Mouse (Mus musculus): Measurements from ENCODE around the gene Apba3. TPM values are rescaled to one million over a fixed set of nuclear protein-coding genes. Genes with fewer than 3 reads are reported as not detected.
"Not testable (repeated sequence)": the region's sequence is repeated elsewhere in the genome, so short reads cannot be mapped to it uniquely, and the experiment has no call there.

Gene Apba3
- 61.6 and 66.9 TPM in 2 replicates for polyA plus RNA-seq (2015; fragmentation: Nextera tagmentation; extraction: Ambion mirVana)

- WGBS = under 1% methylated on average over 48 of the region's 48 CpGs
- no peaks in the 10 kb centered on the region; the same call in 1 of the 2 replicates for H3K36me3 ChIP-seq (ENCODE audit: control insufficient read depth, insufficient read depth, low read length)
These were observed at the start of gene Apba3, which contains the start of gene Mrpl54 for GRCm38 (mm10) chr10:81266211-81267105. Gene Apba3, plus strand, starts transcription at chr10:81266960. Gene Mrpl54, minus strand, starts transcription at chr10:81266934.

GRCm38 (mm10) chr10:81217267-81217666 is 49.5 kb upstream of the Apba3 start:
- WGBS = 5% methylated on average over 1 of the region's 1 CpGs
- H3K4me3 ChIP-seq (replicated peaks; ENCODE audit: low read length) = not testable (repeated sequence)

More at GRCm38 (mm10) chr10:81266211-81267105, at the start of gene Apba3, which contains the start of gene Mrpl54:
- H3K4me2 ChIP-seq (ENCODE audit: low read depth, low read length) = peak within 1 kb of the TSS; percentile 90
- H3K9ac ChIP-seq (ENCODE audit: low read length) = peak within 1 kb of the TSS; percentile 96
- ATAC-seq (ENCODE audit: insufficient read depth, low FRiP score) = peak; percentile 95
- peaks cover 20% of the 10 kb centered on the region for H3K4me1 ChIP-seq (ENCODE audit: control insufficient read depth, insufficient read depth, low read length)
- H3K27ac ChIP-seq (ENCODE audit: low read length) = peak within 1 kb of the TSS; percentile 92
- H3K4me3 ChIP-seq (replicated peaks; ENCODE audit: low read length) = peak within 1 kb of the TSS; percentile 89
- no peaks in the 10 kb centered on the region for H3K9me3 ChIP-seq (replicated peaks; ENCODE audit: control insufficient read depth, low read length)
- no peaks in the 10 kb centered on the region for H3K27me3 ChIP-seq (ENCODE audit: control insufficient read depth, insufficient read depth, low read length)

GRCm38 (mm10) chr10:81217964-81218363 is 48.8 kb upstream of the Apba3 start:
- 34% methylated on average over 7 of the region's 7 CpGs for whole genome bisulfite sequencing
- no peaks in the 10 kb centered on the region for H3K9me3 ChIP-seq (replicated peaks; ENCODE audit: control insufficient read depth, low read length)
- no peaks in the 10 kb centered on the region for H3K27me3 ChIP-seq (ENCODE audit: control insufficient read depth, insufficient read depth, low read length)
- no peak overlapping the region for H3K27ac ChIP-seq (ENCODE audit: low read length)
- peak; percentile 56; the same call in 1 of the 2 replicates for ATAC-seq (ENCODE audit: insufficient read depth, low FRiP score)
- H3K9ac ChIP-seq (ENCODE audit: low read length) = no peak overlapping the region
- H3K4me2 ChIP-seq (ENCODE audit: low read depth, low read length) = no peak overlapping the region
- H3K36me3 ChIP-seq (ENCODE audit: control insufficient read depth, insufficient read depth, low read length) = no peaks in the 10 kb centered on the region
- no peak overlapping the region for H3K4me3 ChIP-seq (replicated peaks; ENCODE audit: low read length)
- no peaks in the 10 kb centered on the region for H3K4me1 ChIP-seq (ENCODE audit: control insufficient read depth, insufficient read depth, low read length)

More at GRCm38 (mm10) chr10:81217267-81217666, 49.5 kb upstream of the Apba3 start:
- not testable (repeated sequence) for H3K9ac ChIP-seq (ENCODE audit: low read length); H3K9me3 ChIP-seq (replicated peaks; ENCODE audit: control insufficient read depth, low read length); H3K27me3 ChIP-seq (ENCODE audit: control insufficient read depth, insufficient read depth, low read length); H3K4me1 ChIP-seq (ENCODE audit: control insufficient read depth, insufficient read depth, low read length); H3K27ac ChIP-seq (ENCODE audit: low read length); ATAC-seq (ENCODE audit: insufficient read depth, low FRiP score); H3K36me3 ChIP-seq (ENCODE audit: control insufficient read depth, insufficient read depth, low read length); H3K4me2 ChIP-seq (ENCODE audit: low read depth, low read length)

- no peak overlapping the region for H3K9ac ChIP-seq (ENCODE audit: low read length)
These were observed 45.3 kb upstream of the Apba3 start for GRCm38 (mm10) chr10:81221402-81222015.

GRCm38 (mm10) chr10:81223731-81224130 is 43.0 kb upstream of the Apba3 start:
- not testable (repeated sequence) for H3K27me3 ChIP-seq (ENCODE audit: control insufficient read depth, insufficient read depth, low read length)

More at GRCm38 (mm10) chr10:81221402-81222015, 45.3 kb upstream of the Apba3 start:
- Histone ChIP-seq H3K27me3 (ENCODE audit: control insufficient read depth, insufficient read depth, low read length) (no peaks in the 10 kb centered on the region), H3K4me2 (ENCODE audit: low read depth, low read length) (no peak overlapping the region), H3K9me3 (replicated peaks; ENCODE audit: control insufficient read depth, low read length) (no peaks in the 10 kb centered on the region), H3K4me1 (ENCODE audit: control insufficient read depth, insufficient read depth, low read length) (no peaks in the 10 kb centered on the region), H3K4me3 (replicated peaks; ENCODE audit: low read length) (no peak overlapping the region), H3K36me3 (ENCODE audit: control insufficient read depth, insufficient read depth, low read length) (no peaks in the 10 kb centered on the region), H3K27ac (ENCODE audit: low read length) (peak overlapping the region; percentile 46; the same call in 1 of the 2 replicates)
- 76% methylated on average over 5 of the region's 5 CpGs for WGBS
- peak; percentile 74; the same call in 1 of the 2 replicates for ATAC-seq (ENCODE audit: insufficient read depth, low FRiP score)

GRCm38 (mm10) chr10:81229735-81230437 is 36.9 kb upstream of the Apba3 start:
- H3K4me3 ChIP-seq (replicated peaks; ENCODE audit: low read length) = 0 out of 2 replicates have a peak overlapping the region, but pooled peaks have one; percentile 18
- WGBS = 15% methylated on average over 20 of the region's 20 CpGs
- H3K36me3 ChIP-seq (ENCODE audit: control insufficient read depth, insufficient read depth, low read length) = no peaks in the 10 kb centered on the region
- H3K27ac ChIP-seq (ENCODE audit: low read length) = no peak overlapping the region
- no peak overlapping the region for H3K4me2 ChIP-seq (ENCODE audit: low read depth, low read length)
- peaks cover 22% of the 10 kb centered on the region for H3K27me3 ChIP-seq (ENCODE audit: control insufficient read depth, insufficient read depth, low read length)
- H3K9ac ChIP-seq (ENCODE audit: low read length) = peak overlapping the region; percentile 14; the same call in 1 of the 2 replicates
- ATAC-seq (ENCODE audit: insufficient read depth, low FRiP score) = no peak
- 0 out of 2 replicates have a peak, but pooled peaks cover 7% of the 10 kb centered on the region for H3K4me1 ChIP-seq (ENCODE audit: control insufficient read depth, insufficient read depth, low read length)
- H3K9me3 ChIP-seq (replicated peaks; ENCODE audit: control insufficient read depth, low read length) = no peaks in the 10 kb centered on the region

More at GRCm38 (mm10) chr10:81223731-81224130, 43.0 kb upstream of the Apba3 start:
- ATAC-seq (ENCODE audit: insufficient read depth, low FRiP score); H3K9ac ChIP-seq (ENCODE audit: low read length); H3K4me1 ChIP-seq (ENCODE audit: control insufficient read depth, insufficient read depth, low read length); H3K36me3 ChIP-seq (ENCODE audit: control insufficient read depth, insufficient read depth, low read length); H3K4me2 ChIP-seq (ENCODE audit: low read depth, low read length); H3K27ac ChIP-seq (ENCODE audit: low read length); H3K4me3 ChIP-seq (replicated peaks; ENCODE audit: low read length); H3K9me3 ChIP-seq (replicated peaks; ENCODE audit: control insufficient read depth, low read length): not testable (repeated sequence)
- 50% methylated on average over 2 of the region's 2 CpGs for WGBS

- H3K27ac ChIP-seq (ENCODE audit: low read length) = no peak within 1 kb of the TSS
- H3K36me3 ChIP-seq (ENCODE audit: control insufficient read depth, insufficient read depth, low read length) = no peaks in the 10 kb centered on the region
- peaks cover 22% of the 10 kb centered on the region for H3K27me3 ChIP-seq (ENCODE audit: control insufficient read depth, insufficient read depth, low read length)
- no peaks in the 10 kb centered on the region for H3K9me3 ChIP-seq (replicated peaks; ENCODE audit: control insufficient read depth, low read length)
- peak within 1 kb of the TSS; percentile 18 for H3K4me3 ChIP-seq (replicated peaks; ENCODE audit: low read length)
- no peak for ATAC-seq (ENCODE audit: insufficient read depth, low FRiP score)
- peak within 1 kb of the TSS; percentile 14; the same call in 1 of the 2 replicates for H3K9ac ChIP-seq (ENCODE audit: low read length)
- WGBS = 15% methylated on average over 27 of the region's 27 CpGs
- 0 out of 2 replicates have a peak, but pooled peaks cover 7% of the 10 kb centered on the region for H3K4me1 ChIP-seq (ENCODE audit: control insufficient read depth, insufficient read depth, low read length)
- peak within 1 kb of the TSS; percentile 14; the same call in 1 of the 2 replicates for H3K4me2 ChIP-seq (ENCODE audit: low read depth, low read length)
These were observed 36.1 kb upstream of the Apba3 start, which contains the start of gene Atcay for GRCm38 (mm10) chr10:81230438-81231332. Gene Atcay, minus strand, starts transcription at chr10:81230833.

GRCm38 (mm10) chr10:81231436-81231835 is 35.3 kb upstream of the Apba3 start:
- H3K9me3 ChIP-seq (replicated peaks; ENCODE audit: control insufficient read depth, low read length) = no peaks in the 10 kb centered on the region
- ATAC-seq (ENCODE audit: insufficient read depth, low FRiP score) = no peak
- no peak overlapping the region for H3K4me3 ChIP-seq (replicated peaks; ENCODE audit: low read length)
- no peak overlapping the region for H3K9ac ChIP-seq (ENCODE audit: low read length)
- H3K4me1 ChIP-seq (ENCODE audit: control insufficient read depth, insufficient read depth, low read length) = 0 out of 2 replicates have a peak, but pooled peaks cover 7% of the 10 kb centered on the region
- H3K27ac ChIP-seq (ENCODE audit: low read length) = no peak overlapping the region
- no peak overlapping the region for H3K4me2 ChIP-seq (ENCODE audit: low read depth, low read length)
- 54% methylated on average over 7 of the region's 7 CpGs for WGBS
- H3K36me3 ChIP-seq (ENCODE audit: control insufficient read depth, insufficient read depth, low read length) = no peaks in the 10 kb centered on the region
- H3K27me3 ChIP-seq (ENCODE audit: control insufficient read depth, insufficient read depth, low read length) = peaks cover 22% of the 10 kb centered on the region

Measured in stomach, embryonic 16.5 days (tissue).